Mouse (Mus musculus): Measurements from ENCODE around the gene Dctn5. TPM values are rescaled to one million over a fixed set of nuclear protein-coding genes. Genes with fewer than 3 reads are reported as not detected.
"Not testable (repeated sequence)": the region's sequence is repeated elsewhere in the genome, so short reads cannot be mapped to it uniquely, and the experiment has no call there.

Dctn5 gene
- 85.7 and 96.3 TPM in 2 replicates for polyA plus RNA-seq (2015; fragmentation: Nextera tagmentation; extraction: Ambion mirVana)

DNA sequence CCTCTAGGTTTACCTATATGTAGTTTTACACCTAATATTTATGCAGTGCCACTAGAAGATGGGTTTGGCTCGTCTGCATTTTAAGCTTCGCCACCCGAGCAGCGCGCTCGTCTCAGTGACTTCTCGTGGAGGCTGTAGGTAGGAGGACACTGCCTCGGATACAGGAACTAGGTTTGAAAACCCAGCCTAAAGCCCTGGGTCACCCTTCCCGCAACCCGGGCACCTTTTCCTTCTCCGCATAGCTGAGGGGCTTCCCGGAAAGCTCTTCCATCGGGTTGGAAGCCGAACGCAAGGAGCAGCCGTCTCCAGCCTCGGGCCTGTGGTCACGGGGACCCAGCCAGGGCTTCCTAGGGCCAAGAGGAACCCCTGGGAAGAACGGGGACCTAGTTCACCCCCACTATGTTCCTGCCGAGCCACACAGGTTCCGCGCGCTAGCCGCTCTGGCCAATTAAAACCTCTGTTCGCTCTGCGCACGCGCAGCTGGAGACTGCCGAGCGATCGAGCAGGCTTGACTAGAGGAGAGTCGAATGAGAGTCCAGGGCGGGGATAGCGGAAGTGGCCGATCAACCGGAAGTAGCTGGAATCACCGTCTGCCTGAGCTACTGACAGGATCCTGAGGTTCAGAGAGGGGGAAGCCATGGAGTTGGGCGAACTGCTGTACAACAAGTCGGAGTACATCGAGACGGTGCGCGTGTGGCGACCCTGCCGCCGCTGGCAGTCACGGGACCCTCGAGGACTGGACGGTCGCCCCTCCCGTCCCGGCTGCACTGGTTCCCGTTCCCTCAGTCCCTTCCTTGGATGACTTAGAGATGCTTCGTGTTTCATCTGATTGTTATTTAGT, at the start of gene Dctn5, which contains the start of gene Palb2:
Gene Dctn5 (plus strand): TSS at position 545 of the 841 bp plus-strand sequence.
Gene Palb2 (minus strand): TSS at position 489 of the 841 bp plus-strand sequence.
- peaks cover 8% of the 10 kb centered on the region; the same call in 1 of the 2 replicates for H3K36me3 ChIP-seq (ENCODE audit: insufficient read depth, low read length)
- WGBS: under 1% methylated on average over 54 of the region's 54 CpGs

DNA sequence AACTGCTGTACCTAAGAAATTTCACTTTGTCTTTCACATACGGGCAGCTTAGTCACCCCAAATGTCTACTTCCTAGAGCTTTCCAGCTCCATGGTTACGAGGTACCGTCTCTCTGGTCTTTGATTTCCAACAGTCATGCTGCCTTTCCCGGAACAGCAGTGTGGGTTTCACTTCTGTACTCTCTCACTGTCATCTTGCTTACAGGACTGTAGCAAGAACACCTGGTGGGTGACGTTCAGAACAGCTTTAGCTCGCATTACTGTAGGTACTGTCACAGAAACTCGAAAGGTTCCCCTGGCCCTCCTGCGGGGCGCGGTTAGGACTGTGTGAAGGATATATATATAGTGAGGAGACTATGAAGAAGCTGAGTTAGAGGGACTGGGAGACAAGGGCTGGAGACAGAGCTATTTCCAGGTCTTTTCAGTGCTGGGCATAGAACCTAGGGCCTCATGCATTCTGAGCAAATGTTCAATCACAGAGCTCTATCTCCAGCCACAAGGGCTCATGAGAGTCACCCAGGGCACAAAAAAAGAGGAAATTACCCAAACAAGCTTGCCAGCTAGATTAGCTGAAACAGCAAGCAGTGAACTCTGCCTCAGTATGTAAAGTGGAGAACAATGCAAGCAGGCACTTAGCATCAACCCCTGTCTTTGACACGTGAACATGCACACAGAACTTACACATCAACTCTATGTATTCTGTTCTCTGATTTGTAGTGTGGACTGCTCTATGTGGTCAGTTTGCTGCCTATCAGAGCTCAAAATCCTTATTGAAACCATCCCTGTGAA, 45.5 kb upstream of the Dctn5 start:
- no peak for TF ChIP-seq CTCF (IDR thresholded peaks at IDR 0.05; ENCODE audit: low read depth)

More for the DNA sequence above, at the start of gene Dctn5, which contains the start of gene Palb2:
- Histone ChIP-seq H3K9me3 (replicated peaks; ENCODE audit: low read length) (no peaks in the 10 kb centered on the region), H3K27ac (peak within 1 kb of the TSS; percentile 70), H3K4me1 (replicated peaks; ENCODE audit: insufficient read depth, low read length) (no peaks in the 10 kb centered on the region), H3K9ac (ENCODE audit: low read depth, low read length) (peak within 1 kb of the TSS; percentile 65), H3K27me3 (ENCODE audit: insufficient read depth, low read length) (no peaks in the 10 kb centered on the region), H3K4me3 (replicated peaks; ENCODE audit: low read depth, low read length) (peak within 1 kb of the TSS; percentile 88), H3K4me2 (ENCODE audit: low read length) (peak within 1 kb of the TSS; percentile 69)
- ATAC-seq (replicated peaks; ENCODE audit: low FRiP score, low read depth) (peak; percentile 97), DNase-seq (ENCODE audit: low spot score) (peak; percentile 99)
- TF ChIP-seq CTCF (IDR thresholded peaks at IDR 0.05; ENCODE audit: low read depth): no peak

DNA sequence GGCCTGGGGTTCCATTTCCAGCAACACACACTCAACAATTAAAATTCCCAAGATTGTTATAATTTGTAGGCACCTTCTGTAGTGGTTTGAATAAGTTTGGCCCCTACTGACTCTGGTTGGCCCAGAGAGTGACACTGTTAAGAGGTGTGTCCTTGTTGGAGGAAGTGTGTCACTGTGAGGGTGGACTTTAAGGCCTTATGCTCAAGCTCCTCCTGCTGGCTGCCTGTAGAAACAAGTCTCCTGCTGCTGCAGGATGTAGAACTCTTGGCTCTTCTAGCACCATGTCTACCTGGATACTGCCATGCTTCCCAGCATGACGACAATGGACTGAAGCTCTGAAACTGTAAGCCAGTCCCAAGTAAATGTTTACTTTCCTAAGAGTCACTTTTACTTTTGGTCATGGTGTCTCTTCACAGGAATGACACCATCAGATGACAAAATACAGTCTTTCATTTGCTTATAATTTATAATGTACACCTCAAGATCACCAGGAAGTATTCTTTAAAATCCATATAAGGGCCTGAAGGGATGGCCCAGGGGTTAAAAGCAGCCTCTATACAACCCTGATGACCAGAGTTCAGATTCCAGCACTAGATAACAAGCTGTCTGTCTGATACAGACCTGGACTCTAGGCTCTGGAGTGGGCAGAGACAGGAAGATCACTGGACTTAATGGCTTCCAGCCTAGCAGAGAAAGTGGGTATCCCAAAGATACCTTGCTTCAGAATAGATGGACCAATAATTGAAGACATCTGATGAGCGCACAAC, 38.1 kb upstream of the Dctn5 start:
- WGBS: 91% methylated on average over 2 of the region's 2 CpGs
- Histone ChIP-seq H3K9me3 (replicated peaks; ENCODE audit: low read length) (no peaks in the 10 kb centered on the region), H3K4me1 (replicated peaks; ENCODE audit: insufficient read depth, low read length) (no peaks in the 10 kb centered on the region), H3K27ac (no peak overlapping the region), H3K4me3 (replicated peaks; ENCODE audit: low read depth, low read length) (no peak overlapping the region), H3K9ac (ENCODE audit: low read depth, low read length) (no peak overlapping the region), H3K4me2 (ENCODE audit: low read length) (no peak overlapping the region), H3K36me3 (ENCODE audit: insufficient read depth, low read length) (peaks cover 53% of the 10 kb centered on the region), H3K27me3 (ENCODE audit: insufficient read depth, low read length) (no peaks in the 10 kb centered on the region)
- no peak for ATAC-seq (replicated peaks; ENCODE audit: low FRiP score, low read depth)
- peak; percentile 10 for DNase-seq (ENCODE audit: low spot score)
- peak; percentile 34; the same call in 1 of the 2 replicates for TF ChIP-seq CTCF (IDR thresholded peaks at IDR 0.05; ENCODE audit: low read depth)

More for the DNA sequence above, 45.5 kb upstream of the Dctn5 start:
- 89% methylated on average over 11 of the region's 11 CpGs for WGBS
- Histone ChIP-seq H3K4me3 (replicated peaks; ENCODE audit: low read depth, low read length) (no peak overlapping the region), H3K27ac (no peak overlapping the region), H3K36me3 (ENCODE audit: insufficient read depth, low read length) (peaks cover 60% of the 10 kb centered on the region), H3K4me2 (ENCODE audit: low read length) (no peak overlapping the region), H3K27me3 (ENCODE audit: insufficient read depth, low read length) (no peaks in the 10 kb centered on the region), H3K9me3 (replicated peaks; ENCODE audit: low read length) (no peaks in the 10 kb centered on the region), H3K4me1 (replicated peaks; ENCODE audit: insufficient read depth, low read length) (no peaks in the 10 kb centered on the region), H3K9ac (ENCODE audit: low read depth, low read length) (no peak overlapping the region)
- ATAC-seq (replicated peaks; ENCODE audit: low FRiP score, low read depth): no peak
- DNase-seq (ENCODE audit: low spot score): no peak

DNA sequence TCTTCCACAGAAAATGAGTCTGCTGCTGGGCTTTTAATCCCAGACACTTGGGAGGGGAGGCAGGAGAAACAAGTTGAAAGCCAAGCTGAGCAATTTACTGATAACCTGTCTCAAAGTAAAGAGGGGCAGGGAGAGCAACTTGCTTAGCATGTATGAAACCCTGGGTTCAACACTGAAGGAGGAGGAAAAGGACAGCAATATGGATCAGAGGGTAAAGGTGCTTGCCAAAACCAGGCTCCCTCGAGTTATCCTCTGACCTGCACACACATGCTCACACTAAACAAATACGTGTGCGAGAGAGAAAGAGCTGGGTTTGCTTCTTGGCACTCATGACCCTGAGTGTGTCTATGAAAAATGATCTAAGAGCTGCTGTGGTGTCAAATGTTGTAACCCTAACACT, 34.8 kb upstream of the Dctn5 start:
- H3K27me3 ChIP-seq (ENCODE audit: insufficient read depth, low read length): no peaks in the 10 kb centered on the region
- H3K9me3 ChIP-seq (replicated peaks; ENCODE audit: low read length): no peaks in the 10 kb centered on the region
- no peak for TF ChIP-seq CTCF (IDR thresholded peaks at IDR 0.05; ENCODE audit: low read depth)
- no peak overlapping the region for H3K4me3 ChIP-seq (replicated peaks; ENCODE audit: low read depth, low read length)
- DNase-seq (ENCODE audit: low spot score): no peak
- 80% methylated on average over 3 of the region's 3 CpGs for WGBS
- no peak overlapping the region for H3K27ac ChIP-seq
- H3K4me2 ChIP-seq (ENCODE audit: low read length): no peak overlapping the region
- H3K4me1 ChIP-seq (replicated peaks; ENCODE audit: insufficient read depth, low read length): 0 out of 2 replicates have a peak, but pooled peaks cover 7% of the 10 kb centered on the region
- H3K9ac ChIP-seq (ENCODE audit: low read depth, low read length): no peak overlapping the region
- peaks cover 28% of the 10 kb centered on the region for H3K36me3 ChIP-seq (ENCODE audit: insufficient read depth, low read length)
- no peak for ATAC-seq (replicated peaks; ENCODE audit: low FRiP score, low read depth)

DNA sequence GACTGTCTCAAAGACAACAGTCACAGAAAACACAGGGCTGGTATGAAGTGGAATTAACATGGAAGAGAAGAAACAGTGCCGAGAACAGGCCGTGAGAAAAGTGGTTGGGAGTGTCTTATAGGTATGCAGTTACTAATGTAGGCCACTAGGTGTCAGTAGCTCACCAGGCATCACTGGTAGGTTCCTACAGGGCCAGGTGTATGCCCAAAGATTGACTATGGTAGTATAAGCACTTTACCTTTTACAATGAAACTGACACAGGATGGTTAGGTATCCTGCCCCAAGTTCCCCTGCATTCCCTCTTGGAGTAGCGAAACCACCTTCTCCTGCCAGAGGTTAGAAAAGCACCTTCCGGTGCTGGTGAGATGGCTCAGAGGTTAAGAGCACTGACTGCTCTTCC, 33.6 kb upstream of the Dctn5 start:
- H3K27ac ChIP-seq: no peak overlapping the region
- H3K4me3 ChIP-seq (replicated peaks; ENCODE audit: low read depth, low read length): no peak overlapping the region
- H3K9ac ChIP-seq (ENCODE audit: low read depth, low read length): no peak overlapping the region
- peaks cover 25% of the 10 kb centered on the region for H3K36me3 ChIP-seq (ENCODE audit: insufficient read depth, low read length)
- H3K4me2 ChIP-seq (ENCODE audit: low read length): no peak overlapping the region
- ATAC-seq (replicated peaks; ENCODE audit: low FRiP score, low read depth) (no peak), DNase-seq (ENCODE audit: low spot score) (peak; percentile 82)
- H3K27me3 ChIP-seq (ENCODE audit: insufficient read depth, low read length): no peaks in the 10 kb centered on the region
- TF ChIP-seq CTCF (IDR thresholded peaks at IDR 0.05; ENCODE audit: low read depth): peak; percentile 91
- WGBS: 61% methylated on average over 4 of the region's 4 CpGs
- H3K9me3 ChIP-seq (replicated peaks; ENCODE audit: low read length): no peaks in the 10 kb centered on the region
- H3K4me1 ChIP-seq (replicated peaks; ENCODE audit: insufficient read depth, low read length): 0 out of 2 replicates have a peak, but pooled peaks cover 7% of the 10 kb centered on the region

DNA sequence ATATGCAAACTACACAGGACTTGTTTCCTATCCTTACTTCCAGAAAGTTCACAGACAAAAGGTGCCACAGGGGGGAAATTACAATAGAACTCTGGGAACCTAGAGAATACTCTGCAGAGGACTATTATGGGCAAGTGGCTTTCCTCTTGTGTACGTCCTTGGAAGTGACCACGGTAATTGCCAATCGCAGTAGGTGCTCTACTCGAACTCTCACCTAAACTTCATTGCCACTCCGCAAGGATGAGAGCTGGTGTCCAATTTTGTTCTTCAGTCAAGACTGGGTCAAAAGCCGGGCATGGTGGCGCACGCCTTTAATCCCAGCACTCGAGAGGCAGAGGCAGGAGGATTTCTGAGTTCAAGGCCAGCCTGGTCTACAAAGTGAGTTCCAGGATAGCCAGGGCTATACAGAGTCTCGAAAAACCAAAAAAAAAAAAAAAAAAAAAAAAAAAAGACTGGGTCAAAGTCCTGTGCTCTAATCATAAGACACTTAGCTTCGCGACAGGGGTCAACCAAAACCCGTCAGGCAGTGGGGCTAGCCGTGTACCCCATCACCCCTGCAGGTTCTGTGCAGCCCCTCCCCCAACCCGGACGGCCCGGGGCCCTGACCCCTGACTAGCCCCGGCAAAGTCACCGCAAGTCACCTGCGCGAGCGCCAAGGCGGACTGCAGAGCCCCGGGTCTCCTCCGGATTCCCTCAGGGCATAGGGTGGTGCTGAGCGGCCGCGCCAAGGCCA, 31.7 kb upstream of the Dctn5 start:
- H3K27me3 ChIP-seq (ENCODE audit: insufficient read depth, low read length); H3K4me1 ChIP-seq (replicated peaks; ENCODE audit: insufficient read depth, low read length); H3K9me3 ChIP-seq (replicated peaks; ENCODE audit: low read length); H3K36me3 ChIP-seq (ENCODE audit: insufficient read depth, low read length): not testable (repeated sequence)
- WGBS: 5% methylated on average over 25 of the region's 28 CpGs
- peak overlapping the region; percentile 62 for H3K27ac ChIP-seq
- DNase-seq (ENCODE audit: low spot score): peak; percentile 25
- peak overlapping the region; percentile 88 for H3K9ac ChIP-seq (ENCODE audit: low read depth, low read length)
- peak overlapping the region; percentile 73 for H3K4me3 ChIP-seq (replicated peaks; ENCODE audit: low read depth, low read length)
- peak; percentile 79 for ATAC-seq (replicated peaks; ENCODE audit: low FRiP score, low read depth)
- peak overlapping the region; percentile 69 for H3K4me2 ChIP-seq (ENCODE audit: low read length)
